Mouse (Mus musculus) adrenal gland, postnatal 0 days (tissue): ENCODE data around the gene Sft2d1. TPM values are rescaled to one million over a fixed set of nuclear protein-coding genes. Genes with fewer than 3 reads are reported as not detected.

Experiments used
- polyA plus RNA-seq: library from polyadenylated mRNA; unstranded; fragments of >200 nt; fragmentation: Nextera tagmentation; extraction: Ambion mirVana; gene quantifications from 2 replicates; pipeline ENCODE4 v1.2.1, GENCODE M21; 2015

The Sft2d1 gene
- polyA plus RNA-seq = 141 and 183 TPM in 2 replicates

DNA sequence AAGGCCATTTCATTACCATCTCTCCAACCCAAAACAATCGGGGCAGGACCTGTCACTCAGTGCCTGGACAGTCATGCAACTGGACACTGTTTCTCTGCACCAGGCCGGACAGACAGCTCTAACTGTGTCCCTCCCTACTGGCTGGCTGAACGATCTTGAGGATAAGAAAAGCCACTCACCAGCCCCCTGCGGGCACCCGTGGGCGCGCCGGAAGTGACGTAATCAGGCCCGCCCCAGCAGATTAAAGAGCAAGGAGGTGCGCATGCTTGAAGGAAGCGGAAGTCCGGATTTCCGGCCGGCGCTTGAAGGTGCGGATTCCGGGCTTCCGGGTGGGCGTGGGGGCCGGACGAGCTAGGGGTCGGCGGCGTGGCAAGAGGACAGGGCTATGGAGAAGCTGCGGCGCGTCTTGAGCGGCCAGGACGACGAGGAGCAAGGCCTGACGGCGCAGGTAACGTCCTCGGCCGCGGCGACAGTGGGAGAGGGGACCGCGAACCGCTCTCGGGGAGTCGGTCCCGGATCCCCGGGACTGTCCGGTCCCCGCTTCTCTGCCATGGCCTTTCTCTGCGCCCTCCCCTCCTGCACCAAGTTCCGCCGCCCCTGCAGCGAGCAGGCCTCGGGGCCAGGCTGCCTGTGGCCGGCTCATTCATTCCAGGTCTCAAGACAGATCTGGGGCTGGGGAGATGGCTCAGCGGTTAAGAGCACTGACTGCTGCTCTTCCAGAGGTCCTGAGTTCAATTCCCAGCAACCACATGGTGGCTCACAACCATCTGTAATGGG, at the start of gene Sft2d1:
TSS of gene Sft2d1 (plus strand) at position 265 of the 777 bp plus-strand sequence.

DNA sequence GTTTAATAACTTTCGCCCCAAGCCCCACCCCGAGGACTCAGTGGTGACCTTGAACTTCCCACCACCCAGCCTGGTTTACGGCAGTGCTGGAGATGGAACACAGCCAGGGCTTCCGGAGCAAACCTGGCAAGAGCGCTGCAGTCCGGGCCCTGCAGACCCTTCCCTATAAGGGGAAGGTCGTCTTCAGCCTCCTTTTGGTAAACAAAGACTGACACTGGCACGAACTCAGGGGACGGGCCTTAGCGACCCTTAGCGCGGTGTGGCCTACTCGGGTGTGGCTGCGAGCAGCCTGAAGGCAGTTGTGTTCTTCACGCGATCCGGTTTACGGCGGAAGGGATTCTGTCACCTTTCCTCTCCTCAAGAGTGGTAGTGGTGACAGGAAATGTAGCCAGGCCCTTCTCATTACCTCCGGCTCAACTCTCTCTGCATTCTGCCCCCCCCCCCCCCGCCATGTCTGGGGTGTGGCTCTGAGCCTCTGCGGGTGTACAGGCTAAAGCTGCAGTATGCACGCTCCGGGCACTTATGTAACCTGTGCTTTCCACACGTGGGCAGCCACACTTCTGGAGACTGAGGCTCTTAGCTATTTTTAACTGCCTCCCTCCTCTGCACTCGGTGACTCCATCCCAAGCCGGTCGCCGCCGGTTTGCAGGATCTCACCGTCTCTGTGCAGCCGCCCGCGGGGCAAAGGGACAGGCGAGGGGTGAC, 27.9 kb upstream of the Sft2d1 start, which contains the start of gene Mpc1:
TSS of gene Mpc1 (plus strand) at position 84 of the 705 bp plus-strand sequence.

DNA sequence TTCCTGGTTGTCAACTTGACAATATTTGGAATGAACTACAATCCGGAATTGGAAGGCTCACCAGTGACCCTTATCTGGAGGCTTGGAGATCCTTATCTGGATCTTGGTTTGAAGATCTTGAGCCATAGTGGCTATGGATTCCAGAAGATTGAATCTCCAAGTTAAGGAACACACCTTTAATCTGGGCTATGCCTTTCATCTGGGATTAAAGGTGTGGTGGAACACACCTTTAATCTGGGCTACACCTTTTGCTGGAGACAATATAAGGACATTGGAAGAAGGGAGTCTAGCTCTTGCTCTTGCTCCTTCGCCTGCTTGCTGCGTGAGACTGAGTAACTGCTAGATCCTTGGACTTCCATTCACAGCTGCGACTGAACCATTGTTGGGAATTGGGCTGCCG, 26.3 kb downstream of the Sft2d1 start, which contains the start of gene Prr18:
TSS of gene Prr18 (plus strand) at position 301 of the 400 bp plus-strand sequence.

DNA sequence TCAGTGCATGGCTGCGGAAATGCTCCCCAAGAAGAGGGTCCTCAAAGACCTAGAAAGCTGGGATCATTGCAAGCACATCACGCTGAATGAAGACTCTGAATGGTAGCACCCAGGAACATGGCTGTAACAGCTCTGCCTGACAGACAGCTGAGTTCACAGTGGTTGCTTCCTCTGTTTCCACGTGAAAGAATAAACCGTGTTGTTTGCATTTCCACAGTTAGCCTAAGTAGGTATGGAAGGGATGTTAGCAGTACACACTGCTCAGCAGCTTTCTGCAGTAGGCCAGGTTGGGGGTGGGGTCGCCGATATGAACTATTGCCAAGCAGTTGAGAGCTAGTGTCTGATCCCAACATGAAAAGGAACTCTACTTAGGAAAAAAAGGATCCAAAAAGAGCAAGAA, 44.8 kb downstream of the Sft2d1 start, which contains the start of gene T2:
TSS of gene T2 (plus strand) at position 301 of the 400 bp plus-strand sequence.

Other genes starting within 250 kb of the Sft2d1 start
- 0.35 TPM in 1 of 2 replicates, not detected in the other for gene Gm49673, start 163.3 kb upstream of the Sft2d1 start, polyA plus RNA-seq
- gene Rnaset2a, start 163.0 kb upstream of the Sft2d1 start, polyA plus RNA-seq = 60.3 and 97.4 TPM in 2 replicates
- 18.7 and 21.3 TPM in 2 replicates for gene Fgfr1op, start 145.6 kb upstream of the Sft2d1 start, polyA plus RNA-seq
- gene Ccr6, start 75.1 kb upstream of the Sft2d1 start, polyA plus RNA-seq = not detected in 2 replicates
- 373 and 511 TPM in 2 replicates for gene Mpc1, start 28.2 kb upstream of the Sft2d1 start, polyA plus RNA-seq
- 0.72 and 2.4 TPM in 2 replicates for gene Prr18, start 26.4 kb downstream of the Sft2d1 start, polyA plus RNA-seq
- 0.21 TPM in 1 of 2 replicates, not detected in the other for gene T2, start 44.9 kb downstream of the Sft2d1 start, polyA plus RNA-seq
- not detected in 2 replicates for gene T, start 123.3 kb downstream of the Sft2d1 start, polyA plus RNA-seq
- gene Pde10a, start 214.3 kb downstream of the Sft2d1 start, polyA plus RNA-seq = 3.1 and 4.2 TPM in 2 replicates